Mouse (Mus musculus): ENCODE measurements around the gene Glra1.

DNA sequence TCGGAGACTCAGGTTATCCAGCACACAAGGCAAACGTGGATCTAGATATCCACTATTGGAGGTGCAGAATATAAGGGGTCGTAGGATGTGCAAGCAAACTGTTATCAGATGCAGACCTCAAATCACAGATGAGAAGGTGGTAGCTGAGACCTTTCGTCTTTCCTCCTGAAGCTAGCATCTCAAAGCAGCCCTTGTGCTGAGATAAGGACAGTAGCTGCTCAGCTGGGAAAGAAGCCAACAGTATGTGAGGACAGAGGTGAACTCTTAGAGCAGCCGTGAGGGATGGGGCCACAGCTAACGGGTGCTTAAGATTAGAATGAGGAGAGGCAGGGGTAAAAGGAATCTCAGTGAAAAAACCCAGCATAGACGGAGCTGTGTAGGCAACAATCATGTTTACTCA lies 65.9 kb downstream of the Glra1 start:
- TF ChIP-seq CTCF (conservative IDR thresholded peaks at IDR 0.05; ENCODE audit: low read length) (no peak), NANOG (IDR thresholded peaks at IDR 0.05; ENCODE audit: borderline replicate concordance, low read length) (no peak)
